Mouse (Mus musculus): ENCODE data around the gene Pygm. TPM values are rescaled to one million over a fixed set of nuclear protein-coding genes. Genes with fewer than 3 reads are reported as not detected.
A peak's percentile ranks its signal among the peaks of the same experiment; 100 is the strongest.

The Pygm gene
- polyA plus RNA-seq, 1 experiment from 2014 or later, result 6.0 TPM

- Histone ChIP-seq H3K27me3 (ENCODE audit: control insufficient read depth, insufficient read depth, low read length) (peaks cover 58% of the 10 kb centered on the region), H3K4me2 (ENCODE audit: low read depth) (no peak overlapping the region), H3K4me1 (ENCODE audit: control insufficient read depth, insufficient read depth, low read length) (peaks cover 11% of the 10 kb centered on the region), H3K9me3 (ENCODE audit: control insufficient read depth, low read length) (no peaks in the 10 kb centered on the region), H3K27ac (ENCODE audit: low read depth, low read length) (no peak overlapping the region), H3K36me3 (ENCODE audit: control insufficient read depth, insufficient read depth, low read length) (no peaks in the 10 kb centered on the region), H3K4me3 (ENCODE audit: low read depth, low read length) (no peak overlapping the region), H3K9ac (ENCODE audit: low read length) (no peak overlapping the region)
- DNase-seq (ENCODE audit: low spot score) (no peak), ATAC-seq (ENCODE audit: insufficient read depth, low FRiP score, low TSS enrichment) (no peak)
- 69% methylated on average over 8 of the region's 8 CpGs for WGBS
These were observed 40.1 kb downstream of the Pygm start for GRCm38 (mm10) chr19:6424137-6424881.

- DNase-seq (ENCODE audit: low spot score) (no peak), ATAC-seq (ENCODE audit: insufficient read depth, low FRiP score, low TSS enrichment) (no peak)
- no peak overlapping the region for H3K27ac ChIP-seq (ENCODE audit: low read depth, low read length)
- no peaks in the 10 kb centered on the region for H3K9me3 ChIP-seq (ENCODE audit: control insufficient read depth, low read length)
- 46% methylated on average over 5 of the region's 5 CpGs for WGBS
- peaks cover 11% of the 10 kb centered on the region for H3K4me1 ChIP-seq (ENCODE audit: control insufficient read depth, insufficient read depth, low read length)
- no peak overlapping the region for H3K4me2 ChIP-seq (ENCODE audit: low read depth)
- no peak overlapping the region for H3K9ac ChIP-seq (ENCODE audit: low read length)
- H3K4me3 ChIP-seq (ENCODE audit: low read depth, low read length), result no peak overlapping the region
- no peaks in the 10 kb centered on the region for H3K36me3 ChIP-seq (ENCODE audit: control insufficient read depth, insufficient read depth, low read length)
- H3K27me3 ChIP-seq (ENCODE audit: control insufficient read depth, insufficient read depth, low read length), result peaks cover 60% of the 10 kb centered on the region
These were observed 41.4 kb downstream of the Pygm start for GRCm38 (mm10) chr19:6425595-6425994.

GRCm38 (mm10) chr19:6426703-6427500 is 42.7 kb downstream of the Pygm start:
- DNase-seq (ENCODE audit: low spot score) (peak; percentile 62), ATAC-seq (ENCODE audit: insufficient read depth, low FRiP score, low TSS enrichment) (no peak)
- Histone ChIP-seq H3K36me3 (ENCODE audit: control insufficient read depth, insufficient read depth, low read length) (no peaks in the 10 kb centered on the region), H3K9me3 (ENCODE audit: control insufficient read depth, low read length) (no peaks in the 10 kb centered on the region), H3K9ac (ENCODE audit: low read length) (no peak overlapping the region), H3K4me3 (ENCODE audit: low read depth, low read length) (no peak overlapping the region), H3K27ac (ENCODE audit: low read depth, low read length) (no peak overlapping the region), H3K4me2 (ENCODE audit: low read depth) (no peak overlapping the region), H3K4me1 (ENCODE audit: control insufficient read depth, insufficient read depth, low read length) (peaks cover 11% of the 10 kb centered on the region), H3K27me3 (ENCODE audit: control insufficient read depth, insufficient read depth, low read length) (peaks cover 54% of the 10 kb centered on the region)
- 17% methylated on average over 13 of the region's 13 CpGs for WGBS

- peak overlapping the region; percentile 27 for H3K4me3 ChIP-seq (ENCODE audit: low read depth, low read length)
- peaks cover 11% of the 10 kb centered on the region for H3K4me1 ChIP-seq (ENCODE audit: control insufficient read depth, insufficient read depth, low read length)
- H3K27me3 ChIP-seq (ENCODE audit: control insufficient read depth, insufficient read depth, low read length), result peaks cover 54% of the 10 kb centered on the region
- peak overlapping the region; percentile 60 for H3K4me2 ChIP-seq (ENCODE audit: low read depth)
- peak; percentile 53 for DNase-seq (ENCODE audit: low spot score)
- under 1% methylated on average over 87 of the region's 94 CpGs for WGBS
- H3K36me3 ChIP-seq (ENCODE audit: control insufficient read depth, insufficient read depth, low read length), result no peaks in the 10 kb centered on the region
- no peak overlapping the region for H3K27ac ChIP-seq (ENCODE audit: low read depth, low read length)
- ATAC-seq (ENCODE audit: insufficient read depth, low FRiP score, low TSS enrichment), result no peak
- no peak overlapping the region for H3K9ac ChIP-seq (ENCODE audit: low read length)
- no peaks in the 10 kb centered on the region for H3K9me3 ChIP-seq (ENCODE audit: control insufficient read depth, low read length)
These were observed 43.6 kb downstream of the Pygm start for GRCm38 (mm10) chr19:6427653-6428434.

GRCm38 (mm10) chr19:6428501-6429200 is 44.5 kb downstream of the Pygm start:
- DNase-seq (ENCODE audit: low spot score), result peak; percentile 71
- H3K9me3 ChIP-seq (ENCODE audit: control insufficient read depth, low read length), result no peaks in the 10 kb centered on the region
- peak overlapping the region; percentile 18; the same call in 1 of the 2 replicates for H3K9ac ChIP-seq (ENCODE audit: low read length)
- H3K4me1 ChIP-seq (ENCODE audit: control insufficient read depth, insufficient read depth, low read length), result peaks cover 11% of the 10 kb centered on the region
- peak overlapping the region; percentile 60 for H3K4me2 ChIP-seq (ENCODE audit: low read depth)
- H3K27ac ChIP-seq (ENCODE audit: low read depth, low read length), result no peak overlapping the region
- 0 out of 2 replicates have a peak, but pooled peaks have one; percentile 49 for ATAC-seq (ENCODE audit: insufficient read depth, low FRiP score, low TSS enrichment)
- peaks cover 49% of the 10 kb centered on the region for H3K27me3 ChIP-seq (ENCODE audit: control insufficient read depth, insufficient read depth, low read length)
- WGBS, result under 1% methylated on average over 60 of the region's 60 CpGs
- H3K4me3 ChIP-seq (ENCODE audit: low read depth, low read length), result peak overlapping the region; percentile 27
- H3K36me3 ChIP-seq (ENCODE audit: control insufficient read depth, insufficient read depth, low read length), result no peaks in the 10 kb centered on the region

GRCm38 (mm10) chr19:6443016-6443415 is 58.8 kb downstream of the Pygm start:
- WGBS, result 75% methylated on average over 10 of the region's 10 CpGs
- H3K27ac ChIP-seq (ENCODE audit: low read depth, low read length), result no peak overlapping the region

GRCm38 (mm10) chr19:6445761-6446423 is 61.7 kb downstream of the Pygm start:
- Histone ChIP-seq H3K9ac (ENCODE audit: low read length) (0 out of 2 replicates have a peak overlapping the region, but pooled peaks have one; percentile 5), H3K4me2 (ENCODE audit: low read depth) (no peak overlapping the region), H3K36me3 (ENCODE audit: control insufficient read depth, insufficient read depth, low read length) (no peaks in the 10 kb centered on the region), H3K4me1 (ENCODE audit: control insufficient read depth, insufficient read depth, low read length) (peaks cover 15% of the 10 kb centered on the region), H3K27me3 (ENCODE audit: control insufficient read depth, insufficient read depth, low read length) (no peaks in the 10 kb centered on the region), H3K4me3 (ENCODE audit: low read depth, low read length) (no peak overlapping the region), H3K9me3 (ENCODE audit: control insufficient read depth, low read length) (no peaks in the 10 kb centered on the region), H3K27ac (ENCODE audit: low read depth, low read length) (no peak overlapping the region)
- peak; percentile 83 for DNase-seq (ENCODE audit: low spot score)
- WGBS, result 22% methylated on average over 10 of the region's 10 CpGs
- peak; percentile 93 for ATAC-seq (ENCODE audit: insufficient read depth, low FRiP score, low TSS enrichment)

More at GRCm38 (mm10) chr19:6443016-6443415, 58.8 kb downstream of the Pygm start:
- peaks cover 15% of the 10 kb centered on the region for H3K4me1 ChIP-seq (ENCODE audit: control insufficient read depth, insufficient read depth, low read length)
- no peak overlapping the region for H3K9ac ChIP-seq (ENCODE audit: low read length)
- no peak for DNase-seq (ENCODE audit: low spot score)
- H3K36me3 ChIP-seq (ENCODE audit: control insufficient read depth, insufficient read depth, low read length), result no peaks in the 10 kb centered on the region
- H3K9me3 ChIP-seq (ENCODE audit: control insufficient read depth, low read length), result no peaks in the 10 kb centered on the region
- H3K27me3 ChIP-seq (ENCODE audit: control insufficient read depth, insufficient read depth, low read length), result no peaks in the 10 kb centered on the region
- ATAC-seq (ENCODE audit: insufficient read depth, low FRiP score, low TSS enrichment), result no peak
- no peak overlapping the region for H3K4me2 ChIP-seq (ENCODE audit: low read depth)
- H3K4me3 ChIP-seq (ENCODE audit: low read depth, low read length), result no peak overlapping the region

All from neural tube, embryonic 11.5 days (tissue).